Mouse (Mus musculus) cerebral cortex, adult 2 months (tissue): ENCODE results near the gene Aldh3b2.

Experiments used
- WGBS: fragments of 180-500 bp; shearing (Covaris S2); methylation state at CpG from one replicate; pipeline ENCODE4 v1.1.7; 2018; 5-methylcytosine and 5-hydroxymethylcytosine counted together

Aldh3b2 gene

DNA sequence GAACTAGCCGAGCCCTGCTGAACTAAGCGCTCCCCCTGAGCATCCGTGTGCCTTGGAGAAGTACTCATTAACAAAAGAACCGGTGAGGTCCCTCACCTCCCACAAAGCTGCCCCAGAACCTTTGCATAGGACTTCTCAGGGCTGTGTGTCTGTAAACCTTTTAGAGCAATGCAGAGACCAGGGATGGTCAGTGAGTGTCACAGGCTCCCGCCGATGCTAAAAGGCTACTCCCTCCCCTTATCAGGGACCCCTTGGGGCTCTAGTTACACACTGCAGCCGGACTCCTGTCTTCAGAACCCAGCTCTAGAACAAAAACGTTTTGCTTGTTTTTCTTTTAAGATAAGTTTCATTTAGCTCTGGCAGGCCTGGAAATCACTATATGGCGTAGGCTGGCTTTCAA lies 40.9 kb downstream of the Aldh3b2 start:
- whole genome bisulfite sequencing: 22% methylated on average over 9 of the region's 9 CpGs

DNA sequence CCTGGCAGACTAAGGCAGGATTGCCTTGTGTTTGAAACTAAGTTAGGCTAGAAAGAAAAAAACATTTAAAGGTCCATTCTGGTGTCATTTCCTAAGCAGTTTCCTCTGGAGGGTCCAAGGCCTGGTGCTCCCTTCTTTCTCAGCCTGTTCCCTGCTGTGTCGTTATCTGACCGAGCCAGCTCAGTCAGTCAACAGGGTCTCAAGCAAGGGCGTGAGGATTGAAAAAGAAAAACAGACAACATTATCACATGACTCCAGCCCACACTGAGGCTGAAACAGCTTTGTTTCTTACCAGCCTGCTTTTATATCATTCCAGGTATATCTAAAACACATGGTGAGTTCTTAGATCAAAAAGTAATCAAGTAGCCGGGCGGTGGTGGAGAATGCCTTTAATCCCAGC lies 43.5 kb downstream of the Aldh3b2 start:
- 81% methylated on average over 5 of the region's 5 CpGs for WGBS

DNA sequence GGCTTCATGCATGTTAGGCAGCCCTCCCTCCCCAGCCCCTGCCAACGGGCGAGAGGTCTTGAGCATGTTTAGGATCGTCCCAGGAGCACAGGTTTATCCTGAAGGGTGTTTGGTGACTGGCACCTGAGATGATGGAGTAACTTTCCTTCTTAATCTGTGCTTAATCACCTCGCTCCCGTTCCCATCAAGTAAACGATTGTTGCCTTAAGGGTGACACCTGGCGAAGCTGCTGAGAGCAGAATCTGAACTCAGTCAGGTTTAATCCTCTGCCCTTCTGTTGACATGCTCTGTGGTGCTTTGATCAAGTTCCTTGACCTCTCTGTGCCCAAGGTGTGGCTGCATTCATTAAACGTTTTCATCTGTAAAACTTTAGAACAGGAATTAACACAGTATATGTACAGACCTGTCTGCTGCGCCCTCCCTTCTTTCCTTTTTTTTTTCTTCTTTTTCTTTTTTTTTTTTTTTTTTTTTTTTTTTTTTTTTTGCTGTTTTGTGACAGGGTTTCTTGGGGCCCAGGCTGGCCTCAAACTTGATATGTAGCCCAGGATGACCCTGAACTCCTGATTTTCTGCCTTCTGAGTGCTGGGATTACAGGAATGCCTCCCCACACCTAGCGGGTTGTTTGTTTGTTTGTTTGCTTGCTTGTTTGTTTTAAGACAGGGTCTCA lies 45.9 kb downstream of the Aldh3b2 start:
- 72% methylated on average over 10 of the region's 10 CpGs for WGBS

DNA sequence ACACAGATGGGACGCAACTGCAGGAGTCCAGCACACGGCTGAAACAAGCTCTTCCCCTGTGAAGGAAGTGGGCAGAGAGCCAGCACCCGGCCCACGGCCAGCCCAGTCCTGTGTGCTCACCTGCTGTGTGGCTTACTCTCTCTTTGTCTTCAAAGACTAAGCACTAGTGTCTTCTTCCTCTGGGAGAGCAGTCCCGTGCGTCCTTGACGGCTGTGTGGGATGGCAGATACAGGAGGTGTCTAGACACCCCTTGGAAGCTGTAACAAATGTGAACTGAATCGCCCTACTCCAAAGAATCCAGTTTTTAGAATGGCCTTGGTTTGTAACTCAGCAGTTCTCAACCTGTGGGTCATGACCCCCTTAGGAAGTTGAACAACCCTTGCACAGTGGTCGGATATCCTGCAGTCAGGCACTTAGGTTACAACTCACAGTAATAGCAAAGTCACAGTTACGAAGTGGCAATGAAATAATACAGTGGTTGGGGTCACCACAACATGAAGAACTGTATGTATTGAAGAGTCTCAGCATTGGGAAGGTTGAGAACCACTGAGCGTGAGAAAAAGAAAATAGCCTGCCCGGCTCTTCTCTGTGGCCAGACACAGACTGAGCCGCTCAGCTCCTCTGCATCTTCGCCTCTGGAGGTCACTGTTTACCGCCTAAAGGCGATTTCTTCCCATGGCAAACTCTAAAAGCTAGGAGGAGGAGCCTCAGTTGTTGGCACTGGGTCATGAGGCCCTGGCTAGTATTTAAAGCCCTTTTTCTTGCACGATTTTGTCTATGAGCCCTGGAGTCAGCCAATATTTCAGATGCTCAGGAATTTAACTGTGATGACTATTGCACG lies 46.8 kb downstream of the Aldh3b2 start:
- 20% methylated on average over 18 of the region's 18 CpGs for WGBS

DNA sequence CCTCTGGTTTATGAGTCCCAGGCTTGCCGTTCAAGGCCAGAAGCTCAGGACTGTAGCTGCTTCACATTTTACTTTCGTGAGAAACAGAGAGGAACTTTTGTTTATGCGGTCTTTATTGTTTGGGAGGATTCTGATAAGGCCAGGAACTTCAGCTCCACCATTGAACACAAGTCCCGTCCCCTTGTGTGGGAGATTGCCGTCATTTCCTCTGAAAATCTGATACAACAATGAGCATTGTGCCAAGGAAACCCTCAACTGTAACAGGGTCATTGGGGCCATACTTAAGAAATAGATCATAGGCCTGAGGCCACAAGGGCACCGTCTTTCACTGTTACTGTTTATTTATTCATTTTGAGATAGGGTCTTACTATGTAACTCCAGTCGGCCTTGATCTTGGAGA lies 51.1 kb downstream of the Aldh3b2 start:
- 81% methylated on average over 7 of the region's 7 CpGs for WGBS
